Mouse (Mus musculus) natural killer cell, adult 2 months (primary cell): ENCODE results near the gene Dok5.

Experiments used
- DNase-seq, 2 experiments: peaks; one replicate each; pipeline ENCODE4 v3.0.0; 2022; ENCODE audit warnings: low spot score in 2 of 2

Dok5 gene

DNA sequence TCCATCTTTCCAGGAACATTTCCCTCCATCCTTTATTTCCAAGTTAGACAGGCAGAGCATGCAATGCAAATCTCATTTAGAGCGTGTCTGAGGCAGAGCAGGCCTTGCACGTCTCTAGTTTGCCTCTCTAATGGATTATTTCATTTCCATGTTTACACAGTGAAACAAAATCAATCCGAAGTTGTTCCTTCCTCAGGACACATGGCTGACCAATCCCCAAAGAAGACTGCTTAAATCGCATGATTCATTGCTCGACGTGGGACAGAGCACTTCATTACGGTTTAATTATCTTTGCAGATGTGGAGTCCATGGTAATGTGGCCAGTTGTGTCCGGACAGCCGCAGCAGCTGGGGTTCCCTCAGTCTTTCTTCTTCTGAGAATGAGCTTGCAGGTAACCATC is 194.6 kb downstream of the Dok5 start:
- DNase-seq, result no peak
